Mouse (Mus musculus) midbrain, embryonic 15.5 days (tissue): ENCODE measurements around the gene Oas1e. TPM values are rescaled to one million over a fixed set of nuclear protein-coding genes. Genes with fewer than 3 reads are reported as not detected.
A peak's percentile ranks its signal among the peaks of the same experiment; 100 is the strongest.
"Not testable (repeated sequence)": the region's sequence is repeated elsewhere in the genome, so short reads cannot be mapped to it uniquely, and the experiment has no call there.

Experiments used
- ATAC-seq: fragments of 200-750 bp; cut with Nextera tagmentation; replicated peaks from 2 replicates; pipeline ENCODE4 v1.8.0; 2017; ENCODE audit warnings: moderate TSS enrichment
- H3K27ac ChIP-seq: fragments of 300-500 bp; sonication (generic); 2 replicates; pipeline ENCODE4 v1.5.1; 2015; ENCODE audit warnings: mild to moderate bottlenecking, inconsistent platforms
- H3K27me3 ChIP-seq: fragments of 300-500 bp; sonication (generic); replicated peaks from 2 replicates; pipeline ENCODE4 v1.6.1; 2015; ENCODE audit warnings: inconsistent platforms
- H3K36me3 ChIP-seq: fragments of 300-500 bp; sonication (generic); replicated peaks from 2 replicates; pipeline ENCODE4 v1.6.1; 2015; ENCODE audit warnings: inconsistent platforms
- H3K4me1 ChIP-seq: fragments of 300-500 bp; sonication (generic); 2 replicates; pipeline ENCODE4 v1.6.1; 2015; ENCODE audit warnings: inconsistent platforms
- H3K4me2 ChIP-seq: fragments of 300-500 bp; sonication (generic); 2 replicates; pipeline ENCODE4 v1.6.1; 2015; ENCODE audit warnings: inconsistent platforms, mild to moderate bottlenecking, moderate library complexity
- H3K4me3 ChIP-seq: fragments of 300-500 bp; sonication (generic); 2 replicates; pipeline ENCODE4 v1.5.1; 2015; ENCODE audit warnings: mild to moderate bottlenecking, inconsistent platforms
- H3K9ac ChIP-seq: fragments of 300-500 bp; sonication (generic); 2 replicates; pipeline ENCODE4 v1.6.1; 2015; ENCODE audit warnings: mild to moderate bottlenecking, inconsistent platforms
- H3K9me3 ChIP-seq: fragments of 300-500 bp; sonication (generic); 2 replicates; pipeline ENCODE4 v1.6.1; 2016; ENCODE audit warnings: inconsistent platforms
- WGBS: fragments of 180-500 bp; shearing (Covaris S2); methylation state at CpG from one replicate; pipeline ENCODE4 v1.1.7; 2015; ENCODE audit warnings: mixed read lengths; 5-methylcytosine and 5-hydroxymethylcytosine counted together
- polyA plus RNA-seq: library from polyadenylated mRNA; unstranded; fragments of >200 nt; fragmentation: Nextera tagmentation; extraction: Ambion mirVana; gene quantifications from 2 replicates; pipeline ENCODE4 v1.2.1, GENCODE M21; 2015

Gene Oas1e
- polyA plus RNA-seq: 0.23 and 0.28 TPM in 2 replicates

- 65% methylated on average over 9 of the region's 9 CpGs for WGBS
- H3K9ac ChIP-seq, H3K27ac ChIP-seq, H3K4me1 ChIP-seq, H3K4me3 ChIP-seq, H3K27me3 ChIP-seq, H3K4me2 ChIP-seq, H3K9me3 ChIP-seq, ATAC-seq, H3K36me3 ChIP-seq: not testable (repeated sequence)
Measured at GRCm38 (mm10) chr5:120795480-120796034, at the start of gene Oas1e. Oas1e (minus strand) TSS chr5:120795530.

- Histone ChIP-seq H3K4me2 (no peak overlapping the region), H3K27me3 (no peaks in the 10 kb centered on the region), H3K9me3 (no peaks in the 10 kb centered on the region), H3K4me3 (no peak overlapping the region), H3K4me1 (no peaks in the 10 kb centered on the region), H3K27ac (no peak overlapping the region), H3K36me3 (no peaks in the 10 kb centered on the region), H3K9ac (no peak overlapping the region)
- WGBS: 75% methylated on average over 3 of the region's 3 CpGs
- ATAC-seq: no peak
Measured at GRCm38 (mm10) chr5:120844713-120845112, 49.4 kb upstream of the Oas1e start.

- ATAC-seq: no peak
- H3K4me3 ChIP-seq: no peak overlapping the region
- H3K4me1 ChIP-seq: peaks cover 9% of the 10 kb centered on the region; the same call in 1 of the 2 replicates
- H3K27ac ChIP-seq: no peak overlapping the region
- H3K9ac ChIP-seq: no peak overlapping the region
- 9% methylated on average over 8 of the region's 8 CpGs for WGBS
- H3K4me2 ChIP-seq: no peak overlapping the region
- no peaks in the 10 kb centered on the region for H3K27me3 ChIP-seq
- H3K36me3 ChIP-seq: no peaks in the 10 kb centered on the region
- no peaks in the 10 kb centered on the region for H3K9me3 ChIP-seq
Measured at GRCm38 (mm10) chr5:120836731-120837585, 41.6 kb upstream of the Oas1e start.

- no peaks in the 10 kb centered on the region for H3K36me3 ChIP-seq
- no peaks in the 10 kb centered on the region for H3K9me3 ChIP-seq
- 9% methylated on average over 17 of the region's 17 CpGs for WGBS
- H3K4me2 ChIP-seq: peak overlapping the region; percentile 32
- no peak overlapping the region for H3K9ac ChIP-seq
- no peak overlapping the region for H3K27ac ChIP-seq
- no peak overlapping the region for H3K4me3 ChIP-seq
- H3K27me3 ChIP-seq: no peaks in the 10 kb centered on the region
- peaks cover 9% of the 10 kb centered on the region; the same call in 1 of the 2 replicates for H3K4me1 ChIP-seq
- ATAC-seq: no peak
Measured at GRCm38 (mm10) chr5:120833335-120834280, 38.3 kb upstream of the Oas1e start.

- Histone ChIP-seq H3K4me1 (peaks cover 9% of the 10 kb centered on the region; the same call in 1 of the 2 replicates), H3K9ac (no peak overlapping the region), H3K4me3 (no peak overlapping the region), H3K27me3 (no peaks in the 10 kb centered on the region), H3K27ac (no peak overlapping the region), H3K36me3 (no peaks in the 10 kb centered on the region), H3K4me2 (no peak overlapping the region), H3K9me3 (no peaks in the 10 kb centered on the region)
- no peak for ATAC-seq
- WGBS: 83% methylated on average over 4 of the region's 4 CpGs
Measured at GRCm38 (mm10) chr5:120831031-120831430, 35.7 kb upstream of the Oas1e start.

- Histone ChIP-seq H3K4me1 (no peaks in the 10 kb centered on the region), H3K9me3 (no peaks in the 10 kb centered on the region), H3K9ac (no peak overlapping the region), H3K4me2 (no peak overlapping the region), H3K27me3 (no peaks in the 10 kb centered on the region), H3K36me3 (no peaks in the 10 kb centered on the region), H3K4me3 (no peak overlapping the region), H3K27ac (no peak overlapping the region)
- no peak for ATAC-seq
Measured at GRCm38 (mm10) chr5:120818999-120819398, 23.7 kb upstream of the Oas1e start.

GRCm38 (mm10) chr5:120815949-120816348 is 20.6 kb upstream of the Oas1e start:
- Histone ChIP-seq H3K9me3 (no peaks in the 10 kb centered on the region), H3K27ac (no peak overlapping the region), H3K4me3 (no peak overlapping the region), H3K27me3 (no peaks in the 10 kb centered on the region), H3K9ac (no peak overlapping the region), H3K36me3 (no peaks in the 10 kb centered on the region), H3K4me1 (peaks cover 13% of the 10 kb centered on the region), H3K4me2 (no peak overlapping the region)
- no peak for ATAC-seq
- 68% methylated on average over 3 of the region's 3 CpGs for WGBS

- H3K4me2 ChIP-seq: peak overlapping the region; percentile 54
- no peaks in the 10 kb centered on the region for H3K27me3 ChIP-seq
- H3K27ac ChIP-seq: no peak overlapping the region
- H3K36me3 ChIP-seq: no peaks in the 10 kb centered on the region
- no peaks in the 10 kb centered on the region for H3K9me3 ChIP-seq
- WGBS: 82% methylated on average over 6 of the region's 6 CpGs
- no peak for ATAC-seq
- H3K9ac ChIP-seq: no peak overlapping the region
- H3K4me1 ChIP-seq: peaks cover 13% of the 10 kb centered on the region
- no peak overlapping the region for H3K4me3 ChIP-seq
Measured at GRCm38 (mm10) chr5:120813023-120813422, 17.7 kb upstream of the Oas1e start.

GRCm38 (mm10) chr5:120811951-120812819 is 16.9 kb upstream of the Oas1e start, which contains the start of gene Oas1c:
Oas1c (minus strand) TSS chr5:120812514.
- Histone ChIP-seq H3K4me1 (peaks cover 13% of the 10 kb centered on the region), H3K4me3 (peak within 1 kb of the TSS; percentile 26), H3K4me2 (peak within 1 kb of the TSS; percentile 54), H3K27me3 (no peaks in the 10 kb centered on the region), H3K36me3 (no peaks in the 10 kb centered on the region), H3K9ac (peak within 1 kb of the TSS; percentile 41), H3K27ac (peak within 1 kb of the TSS; percentile 80), H3K9me3 (no peaks in the 10 kb centered on the region)
- peak; percentile 86 for ATAC-seq
- 9% methylated on average over 18 of the region's 18 CpGs for WGBS

GRCm38 (mm10) chr5:120809171-120809570 is 13.8 kb upstream of the Oas1e start:
- H3K4me3 ChIP-seq: no peak overlapping the region
- WGBS: 49% methylated on average over 6 of the region's 6 CpGs
- no peak overlapping the region for H3K27ac ChIP-seq
- H3K4me1 ChIP-seq: peaks cover 13% of the 10 kb centered on the region
- H3K27me3 ChIP-seq: no peaks in the 10 kb centered on the region
- H3K9ac ChIP-seq: no peak overlapping the region
- H3K4me2 ChIP-seq: no peak overlapping the region
- no peak for ATAC-seq
- no peaks in the 10 kb centered on the region for H3K36me3 ChIP-seq
- no peaks in the 10 kb centered on the region for H3K9me3 ChIP-seq

GRCm38 (mm10) chr5:120806458-120806857 is 11.1 kb upstream of the Oas1e start:
- 0 out of 2 replicates have a peak, but pooled peaks cover under 1% of the 10 kb centered on the region for H3K4me1 ChIP-seq
- H3K9ac ChIP-seq: no peak overlapping the region
- H3K27me3 ChIP-seq: no peaks in the 10 kb centered on the region
- H3K36me3 ChIP-seq: no peaks in the 10 kb centered on the region
- H3K4me2 ChIP-seq: no peak overlapping the region
- H3K4me3 ChIP-seq: no peak overlapping the region
- WGBS: 86% methylated on average over 1 of the region's 1 CpGs
- H3K27ac ChIP-seq: no peak overlapping the region
- H3K9me3 ChIP-seq: no peaks in the 10 kb centered on the region
- ATAC-seq: no peak
